Mouse (Mus musculus): ENCODE measurements at regions not wholly inside any gene's neighbourhood (a gene's known extent, or its start where the extent isn't known, plus 50 kb on each side); places are given as distances from the start of the nearest gene placed in this dataset.
A peak's percentile ranks its signal among the peaks of the same experiment; 100 is the strongest.

DNA sequence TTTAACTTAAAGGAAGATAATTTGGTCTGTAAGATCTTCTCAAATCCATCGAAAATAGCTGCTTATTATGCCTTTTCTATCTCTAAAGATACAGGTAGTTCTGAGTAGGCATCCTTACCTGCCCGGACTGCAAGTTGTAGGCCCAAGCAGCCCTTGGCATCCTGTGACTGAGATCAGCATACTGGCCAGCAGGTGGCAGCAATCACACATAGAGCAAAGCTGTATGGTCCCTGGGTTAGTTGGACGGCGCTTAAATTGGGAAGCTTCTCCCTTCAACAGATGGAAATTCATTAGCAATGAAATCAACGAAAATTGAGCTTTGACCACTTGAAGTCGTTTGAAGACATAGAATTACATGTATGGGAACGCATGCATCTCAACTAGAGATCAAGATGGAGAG, 61.0 kb downstream of the Ccng2 start:
- WGBS, result 26% methylated on average over 7 of the region's 7 CpGs
- no peaks in the 10 kb centered on the region for H3K4me1 ChIP-seq (ENCODE audit: insufficient read depth, low read length)
- TF ChIP-seq CTCF (IDR thresholded peaks at IDR 0.05), result peak; percentile 77
- H3K9me3 ChIP-seq (ENCODE audit: low read length), result no peaks in the 10 kb centered on the region
- H3K9ac ChIP-seq (replicated peaks; ENCODE audit: low read length, poor library complexity, severe bottlenecking), result no peak overlapping the region
- no peak overlapping the region for H3K4me3 ChIP-seq (ENCODE audit: low read depth, low read length)
- H3K4me2 ChIP-seq (ENCODE audit: low read depth, low read length, poor library complexity, severe bottlenecking), result no peak overlapping the region
- no peaks in the 10 kb centered on the region for H3K27me3 ChIP-seq (ENCODE audit: insufficient read depth, low read length)
- DNase-seq (ENCODE audit: low spot score) (peak; percentile 67), ATAC-seq (ENCODE audit: low FRiP score) (no peak)
- H3K27ac ChIP-seq (ENCODE audit: low read depth, low read length), result no peak overlapping the region
- H3K36me3 ChIP-seq (ENCODE audit: insufficient read depth, low read length), result no peaks in the 10 kb centered on the region

DNA sequence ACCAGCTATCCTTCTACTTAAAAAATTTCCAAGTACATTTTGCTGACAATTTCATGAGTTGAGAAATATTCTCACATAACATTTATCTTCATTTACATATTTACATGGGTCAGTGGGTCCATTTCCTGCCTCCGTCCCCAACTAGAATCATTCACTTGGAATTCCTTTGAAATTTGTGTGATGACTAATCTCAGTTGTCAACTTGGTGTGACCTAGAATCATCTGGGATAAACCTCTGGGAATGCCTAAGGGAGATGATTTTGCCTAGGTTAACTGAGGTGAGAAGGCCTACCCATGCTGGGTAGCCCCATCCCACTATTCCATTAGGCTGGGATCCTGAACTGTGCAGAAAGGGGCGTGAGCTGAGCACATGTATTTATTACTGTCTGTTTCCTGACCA, 63.8 kb downstream of the Ccng2 start:
- ATAC-seq (ENCODE audit: low FRiP score) (no peak), DNase-seq (ENCODE audit: low spot score) (no peak)
- Histone ChIP-seq H3K36me3 (ENCODE audit: insufficient read depth, low read length) (no peaks in the 10 kb centered on the region), H3K27ac (ENCODE audit: low read depth, low read length) (no peak overlapping the region), H3K27me3 (ENCODE audit: insufficient read depth, low read length) (no peaks in the 10 kb centered on the region), H3K4me3 (ENCODE audit: low read depth, low read length) (no peak overlapping the region), H3K9ac (replicated peaks; ENCODE audit: low read length, poor library complexity, severe bottlenecking) (no peak overlapping the region), H3K9me3 (ENCODE audit: low read length) (no peaks in the 10 kb centered on the region), H3K4me1 (ENCODE audit: insufficient read depth, low read length) (no peaks in the 10 kb centered on the region), H3K4me2 (ENCODE audit: low read depth, low read length, poor library complexity, severe bottlenecking) (no peak overlapping the region)
- TF ChIP-seq CTCF (IDR thresholded peaks at IDR 0.05), result no peak
- WGBS, result 70% methylated on average over 2 of the region's 2 CpGs

DNA sequence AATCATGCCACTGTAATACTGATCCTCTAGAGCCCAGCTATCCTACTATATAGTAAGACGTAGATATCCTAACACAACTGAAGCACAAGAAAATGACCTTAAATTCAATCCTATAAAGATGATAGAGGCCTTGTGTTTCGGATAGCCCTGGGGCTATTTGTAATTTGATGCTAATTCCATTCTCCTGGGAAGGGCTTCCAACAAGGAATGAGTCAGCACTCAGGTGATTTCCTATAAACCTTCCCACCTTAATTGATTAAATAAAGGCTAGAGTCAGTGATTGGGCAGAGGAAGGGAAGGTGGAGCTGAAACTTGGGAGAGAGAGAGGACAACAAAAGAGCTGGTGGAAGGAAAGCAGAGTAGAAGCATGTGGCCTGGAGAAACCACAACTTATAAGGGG, 86.0 kb downstream of the Ccng2 start:
- no peak for ATAC-seq (ENCODE audit: low FRiP score)
- Histone ChIP-seq H3K4me3 (ENCODE audit: low read depth, low read length) (no peak overlapping the region), H3K36me3 (ENCODE audit: insufficient read depth, low read length) (no peaks in the 10 kb centered on the region), H3K27ac (ENCODE audit: low read depth, low read length) (no peak overlapping the region), H3K27me3 (ENCODE audit: insufficient read depth, low read length) (no peaks in the 10 kb centered on the region), H3K9ac (replicated peaks; ENCODE audit: low read length, poor library complexity, severe bottlenecking) (no peak overlapping the region), H3K4me1 (ENCODE audit: insufficient read depth, low read length) (no peaks in the 10 kb centered on the region), H3K4me2 (ENCODE audit: low read depth, low read length, poor library complexity, severe bottlenecking) (no peak overlapping the region), H3K9me3 (ENCODE audit: low read length) (no peaks in the 10 kb centered on the region)
- WGBS, result 75% methylated on average over 2 of the region's 2 CpGs
- TF ChIP-seq CTCF (IDR thresholded peaks at IDR 0.05), result no peak
- DNase-seq (ENCODE audit: low spot score), result no peak
